Mouse (Mus musculus): Measurements from ENCODE around the gene Olfr1195.
"Not testable (repeated sequence)": the region's sequence is repeated elsewhere in the genome, so short reads cannot be mapped to it uniquely, and the experiment has no call there.

Gene Olfr1195

GRCm38 (mm10) chr2:88689087-88689486 is at the start of gene Olfr1195:
Olfr1195 (minus strand) TSS chr2:88689187.
- no peak for DNase-seq

DNA sequence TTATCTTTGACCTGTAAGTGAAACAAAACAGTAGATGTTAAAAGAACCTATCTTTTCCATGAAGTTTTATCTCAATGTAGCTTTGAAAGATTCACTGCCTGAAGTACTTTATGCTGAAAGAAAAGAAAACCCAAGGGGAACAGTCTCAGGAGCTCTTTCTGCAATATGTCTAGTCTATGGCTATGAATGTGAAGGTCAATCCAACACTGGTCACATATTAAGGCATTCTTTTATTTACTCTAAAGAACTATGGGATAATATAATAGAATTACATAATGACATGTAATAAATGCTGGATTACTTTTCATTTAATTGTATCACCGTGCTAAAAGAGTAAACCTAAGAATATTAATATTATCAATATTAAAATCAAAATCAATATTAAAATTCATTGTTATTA is 43.3 kb upstream of the Olfr1195 start, which contains the start of gene Olfr1197:
TSS of gene Olfr1197 (minus strand) at position 101 of the 400 bp plus-strand sequence.
- DNase-seq, result no peak

DNA sequence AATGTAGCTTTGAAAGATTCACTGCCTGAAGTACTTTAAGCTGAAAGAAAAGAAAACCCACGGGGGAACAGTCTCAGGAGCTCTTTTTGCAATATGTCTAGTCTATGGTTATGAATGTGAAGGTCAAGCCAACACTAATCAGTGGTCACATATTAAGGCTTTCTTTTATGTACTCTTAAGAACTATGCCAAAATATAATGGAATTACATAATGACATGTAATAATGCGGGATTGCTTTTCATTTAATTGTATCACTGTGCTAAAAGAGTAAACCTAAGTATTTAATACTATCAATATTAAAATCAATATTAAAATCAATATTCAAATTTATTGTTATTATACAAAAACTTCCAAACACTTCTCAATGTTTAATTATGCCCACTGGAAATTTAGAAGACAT is 15.5 kb upstream of the Olfr1195 start, which contains the start of gene Olfr1196:
TSS of gene Olfr1196 (minus strand) at position 101 of the 400 bp plus-strand sequence.
- DNase-seq, result no peak

DNA sequence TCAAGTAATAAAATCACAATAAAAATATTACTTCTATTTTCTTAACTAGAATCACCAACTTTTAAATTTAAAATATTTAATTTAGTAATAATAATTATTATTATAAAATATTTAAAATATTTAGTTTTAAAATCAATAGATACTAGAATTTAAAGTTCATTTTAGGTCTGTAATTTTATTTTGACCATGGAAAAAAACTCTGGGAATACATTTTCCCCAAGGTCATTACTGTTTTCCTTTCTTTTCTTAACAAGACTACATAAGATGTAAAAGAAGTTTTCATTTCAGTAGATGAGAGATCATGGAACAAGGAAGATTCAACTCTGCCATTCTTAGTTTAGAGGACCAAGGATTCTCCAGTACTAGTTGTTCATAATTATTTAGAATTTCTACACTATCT is 13.7 kb downstream of the Olfr1195 start, which contains the start of gene Olfr1193:
TSS of gene Olfr1193 (plus strand) at position 301 of the 400 bp plus-strand sequence.
- DNase-seq, result not testable (repeated sequence)

DNA sequence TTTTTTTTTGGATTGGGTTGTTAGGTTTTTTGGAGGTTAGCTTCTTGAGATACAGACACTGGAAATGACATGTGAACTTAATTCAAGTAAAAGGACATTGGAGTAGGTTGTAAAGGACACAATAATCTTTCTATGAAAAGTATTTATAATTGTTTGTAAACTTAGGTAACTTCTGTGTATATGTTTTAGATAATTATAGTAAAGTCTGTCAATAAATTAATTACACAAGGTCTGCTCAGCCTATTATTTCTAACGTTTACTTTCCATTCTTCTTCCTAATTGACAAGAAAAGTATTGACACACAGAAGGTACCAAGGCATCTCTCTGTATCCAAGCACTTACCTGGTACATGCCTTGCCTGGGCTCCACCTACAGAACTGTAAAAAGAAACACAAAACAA is 40.8 kb downstream of the Olfr1195 start, which contains the start of gene Olfr1192-ps1:
TSS of gene Olfr1192-ps1 (plus strand) at position 301 of the 400 bp plus-strand sequence.
- no peak for DNase-seq

DNA sequence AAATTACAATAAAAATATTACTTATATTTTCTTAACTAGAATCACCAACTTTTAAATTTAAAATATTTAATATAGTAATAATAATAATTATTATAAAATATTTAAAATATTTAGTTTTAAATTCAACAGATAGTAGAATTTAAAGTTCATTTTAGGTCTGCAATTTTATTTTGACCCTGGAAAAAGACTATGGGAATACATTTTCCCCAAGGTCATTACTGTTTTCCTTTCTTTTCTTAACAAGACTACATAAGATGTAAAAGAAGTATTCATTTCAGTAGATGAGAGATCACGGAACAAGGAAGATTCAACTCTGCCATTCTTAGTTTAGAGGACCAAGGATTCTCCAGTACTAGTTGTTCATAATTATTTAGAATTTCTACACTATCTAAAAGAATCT is 48.7 kb downstream of the Olfr1195 start, which contains the start of gene Olfr1191-ps1:
TSS of gene Olfr1191-ps1 (plus strand) at position 301 of the 400 bp plus-strand sequence.
- DNase-seq, result not testable (repeated sequence)

Data from kidney, adult 18-20 months (tissue).